Mouse (Mus musculus) bone marrow, adult 2 months (tissue): ENCODE results near the gene Dctd.

Experiments used
- CTCF ChIP-seq: fragments of 200-500 bp; IDR thresholded peaks from 2 replicates; pipeline ENCODE4 v1.5.1; 2011; ENCODE audit warnings: low read length, control low read depth; ENCODE audit not compliant: control insufficient read depth, insufficient read depth
- POLR2A ChIP-seq: fragments of 200-500 bp; IDR thresholded peaks from 2 replicates; pipeline ENCODE4 v1.6.1; 2011; ENCODE audit warnings: low read depth, mild to moderate bottlenecking, control low read depth, low read length, borderline replicate concordance; ENCODE audit not compliant: control insufficient read depth

DNA sequence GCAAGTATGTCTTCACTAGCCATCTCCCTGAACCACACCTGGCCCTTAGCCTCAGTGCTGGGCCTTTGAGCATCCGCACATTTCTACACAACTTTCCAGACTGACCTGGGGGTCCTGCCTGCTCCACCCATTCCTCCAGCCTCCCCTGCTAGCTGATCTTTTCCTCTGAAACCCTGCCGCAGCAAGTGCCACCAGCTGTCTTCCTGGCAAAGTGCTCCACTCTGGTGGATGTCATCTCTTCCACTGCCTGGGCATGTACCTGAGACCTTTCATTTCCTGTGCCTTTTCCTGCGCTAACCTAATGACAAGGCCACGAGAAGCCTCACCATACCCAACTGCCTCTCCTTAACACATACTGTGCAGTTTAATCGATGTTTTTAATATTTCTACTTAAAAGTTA is 46.9 kb downstream of the Dctd start:
- TF ChIP-seq CTCF (no peak), POLR2A (no peak)
